Mouse (Mus musculus) NIH3T3 (cell line): ENCODE measurements around the gene Rtp4.

Source experiments
- DNase-seq: peaks from one replicate; pipeline ENCODE4 v3.0.0-alpha.2; 2012; ENCODE audit warnings: low read depth

Rtp4 gene

DNA sequence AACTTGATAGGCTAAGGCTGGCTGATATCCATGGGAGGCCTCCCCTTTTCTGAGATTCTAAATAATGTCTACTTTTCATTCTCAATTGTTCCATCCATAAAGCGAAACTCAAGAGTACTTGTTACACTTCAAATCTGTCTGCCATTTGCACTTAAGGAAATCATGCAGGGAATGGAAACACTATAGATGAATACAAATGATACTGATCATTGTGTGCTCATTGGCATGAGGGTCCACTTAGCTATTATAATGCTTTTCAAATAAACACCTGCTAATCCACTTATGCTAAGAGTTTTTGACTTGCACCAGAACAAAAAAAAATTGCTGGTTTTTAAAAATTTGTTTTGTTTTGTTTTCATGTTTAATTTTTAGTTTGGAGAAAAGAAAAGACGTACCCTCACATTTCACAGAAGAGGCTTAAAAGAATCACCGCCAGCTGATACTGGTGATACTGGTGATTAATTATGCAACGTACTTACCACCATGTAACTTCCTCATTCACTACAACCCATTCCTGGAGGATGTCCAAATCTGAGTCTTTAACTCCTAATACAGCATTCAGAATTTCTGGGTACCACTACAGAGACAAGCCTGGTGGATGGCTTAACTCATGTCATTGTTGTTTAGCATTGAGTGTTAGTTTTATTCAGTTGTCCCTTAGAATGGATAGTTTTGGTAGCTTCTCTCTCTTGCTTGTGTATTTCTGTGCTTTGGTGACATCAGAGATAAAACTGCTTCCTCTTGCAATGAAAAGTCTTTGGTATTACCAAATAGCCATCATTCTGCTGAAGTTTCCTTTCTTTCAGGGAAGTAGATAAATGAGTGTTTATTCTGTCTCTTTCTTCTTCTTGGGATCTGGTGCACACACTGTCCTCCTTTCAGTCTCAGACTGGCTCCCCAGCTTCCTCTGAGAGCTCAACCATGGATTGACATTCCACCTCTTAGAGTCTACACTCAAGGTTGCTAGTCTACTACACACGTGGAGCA, 71.3 kb downstream of the Rtp4 start:
- no peak for DNase-seq

GRCm38 (mm10) chr16:23592501-23592900, 72.4 kb downstream of the Rtp4 start:
- no peak for DNase-seq

DNA sequence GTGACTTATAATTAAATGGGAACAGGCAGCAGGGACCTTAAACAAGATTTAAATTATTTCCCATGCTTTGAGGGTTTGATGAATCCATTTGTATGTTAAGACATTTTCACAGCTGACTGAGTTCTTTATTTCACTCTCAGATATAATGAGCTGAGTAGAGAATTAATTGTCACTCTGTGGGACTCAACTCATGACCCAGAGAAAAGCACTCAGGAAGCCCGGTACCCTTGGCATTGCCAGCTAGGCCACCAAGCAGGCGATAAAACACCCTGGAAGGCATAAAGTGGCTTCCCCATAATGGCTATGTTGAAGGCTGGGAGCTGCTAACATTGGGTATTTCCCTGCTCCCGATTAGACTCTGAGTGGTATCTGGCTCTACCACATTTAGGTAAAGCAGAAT, 76.6 kb downstream of the Rtp4 start:
- DNase-seq, result no peak

GRCm38 (mm10) chr16:23597968-23598367, 77.9 kb downstream of the Rtp4 start:
- DNase-seq, result no peak

DNA sequence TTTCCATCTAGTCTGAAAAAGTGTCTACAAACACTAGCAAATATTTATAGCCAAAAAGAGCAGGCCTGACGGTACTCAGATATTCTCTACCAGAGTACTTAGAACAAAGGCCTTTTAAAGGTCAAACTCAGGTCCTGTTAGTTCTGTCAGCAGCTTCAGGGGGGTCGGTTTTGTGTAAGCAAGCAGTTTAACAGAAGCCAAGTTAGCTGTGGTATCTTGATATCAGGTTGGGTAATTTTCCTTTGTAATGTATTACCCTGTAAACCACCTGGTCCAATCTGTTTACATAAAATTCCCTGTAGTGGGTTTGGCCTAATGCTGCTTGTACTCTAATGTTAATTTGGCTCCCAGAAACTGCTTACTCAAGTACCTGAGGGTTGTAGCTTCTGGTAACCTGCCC, 86.1 kb downstream of the Rtp4 start:
- DNase-seq, result no peak

DNA sequence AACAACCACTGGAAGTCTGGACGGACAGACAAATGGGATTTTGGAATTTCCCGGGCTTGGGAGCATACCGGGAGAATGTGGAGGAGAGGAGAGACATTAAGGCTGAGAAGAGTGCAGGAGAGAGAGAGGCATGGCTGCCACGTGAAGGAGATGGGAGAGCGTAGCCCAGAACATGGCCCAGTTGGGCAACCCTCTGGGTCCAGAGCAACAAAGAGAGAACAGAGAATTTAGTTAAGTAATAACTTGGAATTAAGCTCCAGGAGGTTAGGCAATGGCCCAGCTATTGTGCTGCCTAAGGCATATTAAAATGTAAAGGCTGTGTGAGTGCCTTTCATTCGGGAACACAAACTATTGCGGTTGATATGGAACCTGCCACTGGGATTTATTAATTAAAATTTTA, 86.6 kb downstream of the Rtp4 start:
- no peak for DNase-seq

DNA sequence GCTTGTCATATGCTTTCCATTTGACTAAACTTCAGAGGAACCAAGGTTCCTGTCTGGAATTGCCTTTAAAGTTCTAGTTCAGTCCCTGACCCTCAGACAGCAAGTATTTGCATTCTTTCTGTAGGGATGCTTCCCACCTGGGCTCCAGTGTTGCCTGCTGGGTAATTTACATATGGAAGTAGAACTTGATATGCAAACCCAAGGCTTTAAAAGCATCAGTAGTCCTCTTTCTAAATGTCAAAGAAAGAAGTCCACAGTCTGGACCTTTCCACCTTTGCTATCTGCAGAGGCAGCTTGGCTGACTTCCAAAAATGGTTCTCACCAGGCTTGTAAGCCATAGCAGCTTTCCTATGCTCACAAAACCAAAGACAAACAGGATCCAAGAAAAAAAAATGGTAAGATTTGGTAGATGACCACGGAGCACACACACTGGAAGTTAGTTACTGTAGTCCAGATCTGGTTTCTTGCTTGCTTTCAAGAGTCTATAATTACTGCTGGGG, 87.9 kb downstream of the Rtp4 start:
- peak; percentile 11 for DNase-seq

DNA sequence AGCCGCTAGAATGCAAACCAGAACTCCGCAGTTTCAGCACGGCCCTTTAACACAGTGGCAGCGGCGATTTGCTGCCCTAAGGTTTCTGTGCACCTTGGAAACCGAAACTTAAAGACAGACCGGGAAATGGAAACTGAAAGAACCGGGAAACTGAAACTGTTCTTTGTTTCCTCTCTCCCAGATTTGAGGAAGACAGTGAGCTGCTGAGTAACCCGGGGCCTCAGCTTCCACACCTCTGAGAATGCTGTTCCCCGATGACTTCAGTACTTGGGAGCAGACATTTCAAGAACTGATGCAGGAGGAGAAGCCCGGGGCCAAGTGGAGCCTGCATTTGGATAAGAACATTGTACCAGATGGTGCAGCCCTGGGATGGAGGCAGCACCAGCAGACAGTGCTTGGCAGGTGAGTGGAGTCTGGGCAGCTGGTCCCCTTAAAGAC, 89.7 kb downstream of the Rtp4 start:
- DNase-seq, result peak; percentile 60

GRCm38 (mm10) chr16:23624205-23624604, 104.1 kb downstream of the Rtp4 start:
- no peak for DNase-seq

DNA sequence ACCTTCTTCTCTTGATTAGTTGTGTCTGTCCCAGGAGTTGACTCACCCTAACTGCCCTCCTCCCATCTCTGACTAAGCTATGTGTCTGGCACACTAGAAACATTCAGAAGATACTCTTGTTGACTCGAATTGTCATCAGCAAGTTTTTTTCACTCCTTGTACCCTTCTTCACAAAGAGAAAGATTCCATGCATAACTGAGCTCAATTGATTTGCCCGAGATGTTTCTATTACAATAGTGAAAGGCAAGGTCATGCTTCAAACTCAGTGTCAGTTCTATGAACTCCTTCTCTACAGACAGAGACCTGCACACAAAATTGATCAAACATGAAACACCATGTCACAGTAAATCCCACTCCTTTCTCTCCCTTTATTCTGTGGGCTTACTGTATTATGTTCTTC, 111.4 kb downstream of the Rtp4 start:
- DNase-seq, result no peak

GRCm38 (mm10) chr16:23632681-23633080, 112.6 kb downstream of the Rtp4 start:
- DNase-seq, result peak; percentile 24

DNA sequence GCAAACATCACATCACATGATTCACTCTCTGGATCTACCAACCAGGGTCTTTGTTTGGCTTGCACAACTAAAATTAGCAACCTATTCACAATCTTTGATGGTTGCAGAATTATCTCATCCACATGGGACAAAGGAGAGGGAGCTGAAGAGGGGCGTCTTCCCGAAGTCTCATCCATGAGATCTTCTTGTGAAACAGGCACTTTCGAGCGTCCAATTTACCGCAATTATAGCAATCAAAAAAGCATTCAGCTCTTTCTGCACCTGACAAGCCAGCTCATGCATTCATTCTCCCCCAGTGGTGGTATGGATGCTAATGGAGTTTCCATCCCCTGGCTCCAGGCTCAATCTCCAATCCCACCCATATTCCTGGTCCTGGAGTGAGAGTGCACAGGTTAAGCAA, 132.9 kb downstream of the Rtp4 start:
- no peak for DNase-seq

DNA sequence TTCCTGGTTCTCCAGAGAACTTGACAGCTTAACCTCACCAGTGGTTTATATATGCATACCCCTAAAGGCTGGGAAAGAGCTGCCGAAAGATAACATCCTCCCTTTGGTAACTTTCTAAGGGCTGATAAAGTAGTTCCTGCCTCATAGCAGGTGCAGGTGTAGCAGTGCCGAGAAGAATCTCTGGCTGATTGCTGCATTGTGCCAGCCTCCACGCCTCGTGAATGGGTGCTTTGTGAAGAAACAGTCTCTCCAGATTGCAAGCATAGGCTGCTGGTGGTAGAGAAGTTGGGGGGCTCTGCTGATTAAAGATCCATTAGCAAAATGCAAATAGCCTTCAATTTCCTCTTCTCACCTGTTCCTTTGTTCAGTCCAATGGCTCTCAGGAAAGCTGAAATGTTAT, 133.4 kb downstream of the Rtp4 start:
- no peak for DNase-seq

GRCm38 (mm10) chr16:23659597-23660531, 139.8 kb downstream of the Rtp4 start:
- no peak for DNase-seq
